Mouse (Mus musculus) neural tube, embryonic 13.5 days (tissue): ENCODE measurements around the gene Fam222b. TPM values are rescaled to one million over a fixed set of nuclear protein-coding genes. Genes with fewer than 3 reads are reported as not detected.

Experiments used
- microRNA counts: library from miRNA; unstranded; fragments of <30 nt; microRNA quantifications from one replicate; lab custom pipeline; 2016
- microRNA-seq: library from miRNA; unstranded; fragments of <30 nt; microRNA quantifications from one replicate; pipeline ENCODE4, GENCODE M21; 2016
- polyA plus RNA-seq: library from polyadenylated mRNA; unstranded; fragments of >200 nt; fragmentation: Nextera tagmentation; extraction: Ambion mirVana; gene quantifications from 2 replicates; pipeline ENCODE4 v1.2.1, GENCODE M21; 2015

Fam222b gene
- polyA plus RNA-seq, 1 experiment from 2014 or later: 28.8 TPM

MicroRNAs encoded within 50 kb of the gene (microRNA counts, 519-probe panel; counts per million panel counts)
- microRNA mmu-miR-144 (lab: Ali Mortazavi, UCI): 3,582 counts per million, percentile 50 among the panel's probes with 10 or more counts
- microRNA mmu-miR-451 (lab: Ali Mortazavi, UCI): 3,063 counts per million, percentile 35 among the panel's probes with 10 or more counts

Small RNA genes within 50 kb of the gene (microRNA-seq; reads per million reads assigned to microRNA genes)
- 18.4 reads per million, percentile 34 among the genes with 10 or more reads in this experiment for gene Mir144
- not detected for gene Mir451a
- gene Mir451b: not detected
- not detected for gene Mir7653

Other genes with a start within 250 kb of the Fam222b start
- gene Pipox, start 200.6 kb upstream of the Fam222b start, polyA plus RNA-seq: 4.1 and 6.1 TPM in 2 replicates
- 95.2 and 104 TPM in 2 replicates for gene Sez6, start 163.9 kb upstream of the Fam222b start, polyA plus RNA-seq
- gene Phf12, start 111.9 kb upstream of the Fam222b start, polyA plus RNA-seq: 15.6 and 19.8 TPM in 2 replicates
- gene Dhrs13, start 62.4 kb upstream of the Fam222b start, polyA plus RNA-seq: 32.7 and 40.0 TPM in 2 replicates
- gene Flot2, start 56.7 kb upstream of the Fam222b start, polyA plus RNA-seq: 98.0 and 104 TPM in 2 replicates
- gene Eral1, start 14.3 kb upstream of the Fam222b start, polyA plus RNA-seq: 29.8 and 31.3 TPM in 2 replicates
- gene Traf4, start 70.9 kb downstream of the Fam222b start, polyA plus RNA-seq: 128 and 131 TPM in 2 replicates
- gene Nek8, start 82.0 kb downstream of the Fam222b start, polyA plus RNA-seq: 8.2 and 8.3 TPM in 2 replicates
- 10.2 and 11.1 TPM in 2 replicates for gene Tlcd1, start 82.1 kb downstream of the Fam222b start, polyA plus RNA-seq
- gene Rpl23a, start 88.9 kb downstream of the Fam222b start, polyA plus RNA-seq: 930 and 991 TPM in 2 replicates
- 58.8 and 60.3 TPM in 2 replicates for gene Rab34, start 93.8 kb downstream of the Fam222b start, polyA plus RNA-seq
- 1.7 and 2.3 TPM in 2 replicates for gene Proca1, start 98.7 kb downstream of the Fam222b start, polyA plus RNA-seq
- 89.9 and 90.1 TPM in 2 replicates for gene Sdf2, start 151.1 kb downstream of the Fam222b start, polyA plus RNA-seq
- 28.2 and 29.5 TPM in 2 replicates for gene Supt6, start 151.3 kb downstream of the Fam222b start, polyA plus RNA-seq
- gene 2610507B11Rik, start 167.1 kb downstream of the Fam222b start, polyA plus RNA-seq: 57.9 and 64.2 TPM in 2 replicates
- 0.19 and 0.25 TPM in 2 replicates for gene BC030499, start 196.2 kb downstream of the Fam222b start, polyA plus RNA-seq
- gene Spag5, start 206.9 kb downstream of the Fam222b start, polyA plus RNA-seq: 7.0 and 8.2 TPM in 2 replicates
- 143 and 149 TPM in 2 replicates for gene Aldoc, start 228.3 kb downstream of the Fam222b start, polyA plus RNA-seq
- 79.6 and 79.7 TPM in 2 replicates for gene Pigs, start 233.8 kb downstream of the Fam222b start, polyA plus RNA-seq
- gene Unc119, start 248.8 kb downstream of the Fam222b start, polyA plus RNA-seq: 80.0 and 81.9 TPM in 2 replicates